Mouse (Mus musculus): ENCODE data around the gene Scrn1. TPM values are rescaled to one million over a fixed set of nuclear protein-coding genes. Genes with fewer than 3 reads are reported as not detected.

Gene Scrn1
- polyA plus RNA-seq, 1 experiment: 1.0 TPM

GRCm38 (mm10) chr6:54562018-54562809 lies 4.1 kb downstream of the Scrn1 start:
- no peak for TF ChIP-seq CTCF (IDR thresholded peaks at IDR 0.05; ENCODE audit: control insufficient read depth, insufficient read depth, low read length)
- TF ChIP-seq POLR2A (IDR thresholded peaks at IDR 0.05; ENCODE audit: borderline replicate concordance, control insufficient read depth, low read depth, low read length): no peak
- WGBS: 75% methylated on average over 17 of the region's 17 CpGs
- Histone ChIP-seq H3K4me1 (ENCODE audit: control insufficient read depth, insufficient read depth, low read length) (no peaks in the 10 kb centered on the region), H3K27ac (ENCODE audit: control insufficient read depth, insufficient read depth, low read depth, low read length, poor library complexity) (no peak overlapping the region), H3K4me3 (replicated peaks; ENCODE audit: control insufficient read depth, low read depth, low read length) (no peak overlapping the region)

- no peak overlapping the region for H3K4me3 ChIP-seq (replicated peaks; ENCODE audit: control insufficient read depth, low read depth, low read length)
- TF ChIP-seq CTCF (IDR thresholded peaks at IDR 0.05; ENCODE audit: control insufficient read depth, insufficient read depth, low read length) (no peak), POLR2A (IDR thresholded peaks at IDR 0.05; ENCODE audit: borderline replicate concordance, control insufficient read depth, low read depth, low read length) (no peak)
- no peak overlapping the region for H3K27ac ChIP-seq (ENCODE audit: control insufficient read depth, insufficient read depth, low read depth, low read length, poor library complexity)
- no peaks in the 10 kb centered on the region for H3K4me1 ChIP-seq (ENCODE audit: control insufficient read depth, insufficient read depth, low read length)
- 86% methylated on average over 7 of the region's 7 CpGs for WGBS
These were observed 7.8 kb downstream of the Scrn1 start for GRCm38 (mm10) chr6:54558466-54558865.

DNA sequence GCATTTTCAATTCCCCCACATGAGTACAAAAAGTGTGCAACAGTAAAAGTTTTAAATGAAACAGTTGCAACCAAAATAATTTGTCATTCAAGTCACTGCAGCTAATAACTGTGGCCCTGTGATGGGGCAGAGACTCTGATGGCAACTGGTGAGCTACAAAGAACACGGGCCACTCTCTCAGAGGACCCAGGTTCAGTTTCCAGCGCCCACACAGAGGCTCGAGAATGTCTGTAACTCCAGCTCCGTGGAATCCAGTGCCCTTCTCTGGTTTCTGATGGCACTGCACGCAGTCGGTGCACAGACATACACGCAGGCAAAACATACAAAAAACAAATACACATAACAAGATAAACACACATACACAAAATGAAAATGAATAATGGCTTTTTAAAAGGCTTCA lies 8.6 kb downstream of the Scrn1 start:
- no peak overlapping the region for H3K27ac ChIP-seq (ENCODE audit: control insufficient read depth, insufficient read depth, low read depth, low read length, poor library complexity)
- H3K4me3 ChIP-seq (replicated peaks; ENCODE audit: control insufficient read depth, low read depth, low read length): no peak overlapping the region
- no peak for TF ChIP-seq POLR2A (IDR thresholded peaks at IDR 0.05; ENCODE audit: borderline replicate concordance, control insufficient read depth, low read depth, low read length)
- no peak for TF ChIP-seq CTCF (IDR thresholded peaks at IDR 0.05; ENCODE audit: control insufficient read depth, insufficient read depth, low read length)
- WGBS: 85% methylated on average over 7 of the region's 7 CpGs
- H3K4me1 ChIP-seq (ENCODE audit: control insufficient read depth, insufficient read depth, low read length): no peaks in the 10 kb centered on the region

GRCm38 (mm10) chr6:54555816-54556215 lies 10.5 kb downstream of the Scrn1 start:
- no peaks in the 10 kb centered on the region for H3K4me1 ChIP-seq (ENCODE audit: control insufficient read depth, insufficient read depth, low read length)
- no peak for TF ChIP-seq POLR2A (IDR thresholded peaks at IDR 0.05; ENCODE audit: borderline replicate concordance, control insufficient read depth, low read depth, low read length)
- TF ChIP-seq CTCF (IDR thresholded peaks at IDR 0.05; ENCODE audit: control insufficient read depth, insufficient read depth, low read length): no peak
- no peak overlapping the region for H3K27ac ChIP-seq (ENCODE audit: control insufficient read depth, insufficient read depth, low read depth, low read length, poor library complexity)
- no peak overlapping the region for H3K4me3 ChIP-seq (replicated peaks; ENCODE audit: control insufficient read depth, low read depth, low read length)
- WGBS: 71% methylated on average over 1 of the region's 1 CpGs

DNA sequence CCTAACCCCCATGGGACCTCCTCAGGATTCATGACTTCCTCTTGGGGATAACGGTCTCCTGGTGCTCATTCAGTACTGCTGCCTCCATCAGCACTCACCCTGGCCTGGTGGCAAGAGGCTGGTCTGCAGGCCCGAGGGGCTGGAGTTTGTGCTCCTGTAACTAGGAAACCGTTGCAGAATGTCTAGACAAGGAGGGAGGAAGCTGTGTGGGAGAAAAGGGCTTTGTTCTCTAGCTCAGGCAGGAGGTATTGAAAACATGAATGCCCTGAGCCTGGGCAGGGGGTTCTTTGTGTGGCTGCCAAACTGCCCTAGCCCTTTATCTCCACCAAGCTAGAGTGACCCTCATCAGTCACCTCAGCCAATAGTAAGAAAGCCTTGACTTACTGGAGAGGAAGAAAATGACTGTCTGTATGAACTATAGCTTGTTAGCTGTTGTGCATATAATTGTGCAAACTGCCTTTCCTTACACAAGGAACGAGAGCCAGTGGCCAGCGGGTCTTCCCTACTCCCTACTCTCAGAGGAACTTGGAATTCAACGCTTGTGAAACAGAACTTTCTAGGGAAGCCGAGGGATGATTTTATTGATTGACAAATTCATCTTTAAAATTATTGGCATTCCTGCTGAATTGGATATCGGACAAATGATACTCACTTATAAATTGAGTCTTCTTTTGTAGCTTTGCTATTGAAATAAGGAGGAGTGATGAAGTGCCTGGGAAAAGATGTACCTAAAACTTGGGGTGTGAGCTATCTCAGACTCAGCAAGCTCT lies 11.8 kb downstream of the Scrn1 start:
- Histone ChIP-seq H3K4me1 (ENCODE audit: control insufficient read depth, insufficient read depth, low read length) (no peaks in the 10 kb centered on the region), H3K4me3 (replicated peaks; ENCODE audit: control insufficient read depth, low read depth, low read length) (no peak overlapping the region), H3K27ac (ENCODE audit: control insufficient read depth, insufficient read depth, low read depth, low read length, poor library complexity) (no peak overlapping the region)
- WGBS: 69% methylated on average over 8 of the region's 8 CpGs
- TF ChIP-seq CTCF (IDR thresholded peaks at IDR 0.05; ENCODE audit: control insufficient read depth, insufficient read depth, low read length) (no peak), POLR2A (IDR thresholded peaks at IDR 0.05; ENCODE audit: borderline replicate concordance, control insufficient read depth, low read depth, low read length) (no peak)

DNA sequence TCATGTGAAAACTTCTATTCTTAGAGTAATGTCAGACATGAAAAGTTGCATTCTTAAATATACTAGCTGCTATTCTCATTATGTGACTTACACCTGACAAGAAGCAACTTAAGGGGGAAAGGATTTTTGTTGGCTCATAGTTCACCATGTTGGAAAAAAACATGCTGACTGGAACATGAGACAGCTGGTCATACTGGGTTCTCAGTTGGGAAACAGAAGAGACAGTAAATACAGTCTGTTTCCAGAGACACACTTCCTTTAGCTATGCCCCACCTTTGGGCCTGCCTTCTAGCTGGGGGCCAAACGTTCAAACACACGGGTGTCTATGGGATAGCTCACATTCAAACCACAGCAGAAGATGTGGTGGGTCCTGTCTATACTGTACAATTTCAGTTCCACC lies 12.7 kb downstream of the Scrn1 start:
- no peak overlapping the region for H3K27ac ChIP-seq (ENCODE audit: control insufficient read depth, insufficient read depth, low read depth, low read length, poor library complexity)
- 52% methylated on average over 2 of the region's 2 CpGs for WGBS

DNA sequence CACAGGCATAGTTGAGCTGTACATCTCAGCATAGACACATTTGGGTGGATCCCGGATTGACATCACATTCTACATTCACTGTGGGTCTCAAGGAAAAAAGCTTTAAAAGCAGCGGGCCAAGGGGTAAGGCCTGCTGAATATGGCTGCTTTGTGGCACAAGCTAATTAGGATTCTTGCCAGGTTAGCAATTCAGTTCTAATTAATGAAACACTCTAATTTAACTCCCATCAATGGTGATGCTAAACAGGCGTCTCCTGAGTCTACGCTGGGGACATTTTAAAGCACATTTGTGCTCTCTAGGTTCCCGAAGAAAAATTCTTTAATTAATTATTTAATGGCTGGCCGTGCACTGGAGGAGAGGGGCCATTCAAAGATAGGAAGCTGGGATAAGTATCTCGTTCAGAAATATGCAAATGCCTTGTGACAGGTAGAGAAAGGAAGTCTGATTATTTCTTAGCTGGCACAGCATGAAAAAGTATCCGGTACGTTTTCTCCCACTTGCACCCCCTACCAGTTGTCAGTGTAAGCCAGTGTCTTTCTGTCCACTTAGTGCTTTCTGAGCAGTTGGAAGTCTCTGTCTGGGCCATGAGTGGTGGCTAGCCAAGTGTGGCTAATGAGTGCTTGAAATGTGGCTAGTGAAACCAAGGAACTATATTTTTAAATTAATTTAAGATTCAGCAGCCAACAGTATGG lies 13.4 kb downstream of the Scrn1 start:
- WGBS: 79% methylated on average over 9 of the region's 9 CpGs
- no peak for TF ChIP-seq POLR2A (IDR thresholded peaks at IDR 0.05; ENCODE audit: borderline replicate concordance, control insufficient read depth, low read depth, low read length)
- no peak for TF ChIP-seq CTCF (IDR thresholded peaks at IDR 0.05; ENCODE audit: control insufficient read depth, insufficient read depth, low read length)
- H3K4me3 ChIP-seq (replicated peaks; ENCODE audit: control insufficient read depth, low read depth, low read length): no peak overlapping the region
- no peaks in the 10 kb centered on the region for H3K4me1 ChIP-seq (ENCODE audit: control insufficient read depth, insufficient read depth, low read length)
- H3K27ac ChIP-seq (ENCODE audit: control insufficient read depth, insufficient read depth, low read depth, low read length, poor library complexity): no peak overlapping the region

More for the DNA sequence above, 12.7 kb downstream of the Scrn1 start:
- H3K4me3 ChIP-seq (replicated peaks; ENCODE audit: control insufficient read depth, low read depth, low read length): no peak overlapping the region
- TF ChIP-seq CTCF (IDR thresholded peaks at IDR 0.05; ENCODE audit: control insufficient read depth, insufficient read depth, low read length): no peak
- TF ChIP-seq POLR2A (IDR thresholded peaks at IDR 0.05; ENCODE audit: borderline replicate concordance, control insufficient read depth, low read depth, low read length): no peak
- H3K4me1 ChIP-seq (ENCODE audit: control insufficient read depth, insufficient read depth, low read length): no peaks in the 10 kb centered on the region

GRCm38 (mm10) chr6:54550801-54551323 lies 15.4 kb downstream of the Scrn1 start:
- WGBS: 75% methylated on average over 7 of the region's 7 CpGs
- Histone ChIP-seq H3K4me3 (replicated peaks; ENCODE audit: control insufficient read depth, low read depth, low read length) (no peak overlapping the region), H3K27ac (ENCODE audit: control insufficient read depth, insufficient read depth, low read depth, low read length, poor library complexity) (no peak overlapping the region), H3K4me1 (ENCODE audit: control insufficient read depth, insufficient read depth, low read length) (no peaks in the 10 kb centered on the region)
- TF ChIP-seq CTCF (IDR thresholded peaks at IDR 0.05; ENCODE audit: control insufficient read depth, insufficient read depth, low read length) (no peak), POLR2A (IDR thresholded peaks at IDR 0.05; ENCODE audit: borderline replicate concordance, control insufficient read depth, low read depth, low read length) (no peak)

Measured in bone marrow, adult 2 months (tissue).